Mouse (Mus musculus) brain, embryonic 14.5 days (tissue): ENCODE measurements at regions not wholly inside any gene's neighbourhood (a gene's known extent, or its start where the extent isn't known, plus 50 kb on each side); places are given as distances from the start of the nearest gene placed in this dataset.
A peak's percentile ranks its signal among the peaks of the same experiment; 100 is the strongest.

Source experiments
- DNase-seq: peaks from one replicate; pipeline ENCODE4 v3.0.0-alpha.2; 2011; ENCODE audit warnings: low read depth
- CTCF ChIP-seq: fragments of 200-500 bp; IDR thresholded peaks from 2 replicates; pipeline ENCODE4 v1.5.1; 2012; ENCODE audit warnings: inconsistent platforms, mild to moderate bottlenecking, moderate library complexity, borderline replicate concordance; ENCODE audit not compliant: insufficient read depth, insufficient read length; ENCODE audit errors: extremely low read depth
- POLR2A ChIP-seq: fragments of 200-500 bp; IDR thresholded peaks from 2 replicates; pipeline ENCODE4 v1.6.1; 2012; ENCODE audit warnings: mild to moderate bottlenecking, inconsistent platforms, borderline replicate concordance; ENCODE audit not compliant: poor library complexity, insufficient read depth, insufficient read length, severe bottlenecking; ENCODE audit errors: extremely low read depth

DNA sequence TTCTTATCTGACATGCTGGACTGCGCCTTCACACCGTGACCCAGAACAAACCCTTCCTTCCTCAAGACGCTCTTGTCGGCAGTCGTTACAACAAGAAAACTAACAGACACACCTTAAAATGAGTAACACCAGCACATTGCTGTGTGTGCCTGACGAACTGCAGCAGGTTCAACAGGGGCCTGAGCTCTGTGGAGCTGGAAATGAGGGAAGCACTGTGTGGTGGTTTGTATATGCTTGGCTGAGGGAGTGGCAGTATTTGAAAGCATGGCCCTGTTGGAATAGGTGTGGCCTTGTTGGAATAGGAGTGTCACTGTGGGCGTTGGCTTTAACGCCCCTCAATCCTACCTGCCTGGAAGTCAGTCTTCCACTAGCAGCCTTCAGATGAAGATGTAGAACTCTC is 203.9 kb upstream of the Dio3 start:
- no peak for TF ChIP-seq CTCF
- no peak for TF ChIP-seq POLR2A
- DNase-seq = no peak

DNA sequence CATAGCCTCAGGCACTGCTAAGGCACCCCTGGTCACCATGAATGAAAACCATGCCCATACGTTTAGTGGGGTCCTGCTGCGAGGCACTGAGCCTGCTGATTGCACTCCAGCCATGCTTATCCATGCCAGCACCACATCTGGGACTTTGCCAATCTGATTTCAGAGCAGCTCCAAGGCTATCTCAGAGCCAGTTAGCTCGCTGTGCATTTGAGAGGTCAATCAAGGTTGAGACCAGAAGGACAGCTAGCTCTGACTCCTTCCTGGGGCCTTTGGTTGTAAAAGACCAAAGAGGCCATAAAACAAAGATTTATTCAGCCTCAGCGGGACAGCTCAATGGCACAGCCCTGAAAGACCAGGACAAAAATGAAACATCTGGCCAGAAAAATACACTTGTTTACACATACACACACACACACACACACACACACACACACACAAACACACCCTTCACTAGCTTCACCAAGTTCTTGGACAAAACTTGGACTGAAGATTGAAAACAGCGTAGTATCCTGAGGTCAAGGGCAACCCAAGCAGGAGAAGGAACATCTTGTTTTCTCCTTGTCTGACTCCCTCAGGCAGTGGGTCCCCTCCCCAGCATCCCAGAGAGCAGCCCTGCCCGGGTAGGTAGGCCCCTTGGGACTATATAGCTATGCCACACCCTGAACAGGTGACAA is 201.5 kb upstream of the Dio3 start:
- TF ChIP-seq POLR2A (no peak), CTCF (no peak)
- DNase-seq = no peak

GRCm38 (mm10) chr12:110078081-110078505 is 200.8 kb upstream of the Dio3 start:
- no peak for TF ChIP-seq POLR2A
- TF ChIP-seq CTCF = no peak
- peak; percentile 9 for DNase-seq

GRCm38 (mm10) chr12:110081831-110082615 is 196.8 kb upstream of the Dio3 start:
- TF ChIP-seq POLR2A (no peak), CTCF (no peak)
- DNase-seq = no peak

- TF ChIP-seq POLR2A = no peak
- no peak for TF ChIP-seq CTCF
- no peak for DNase-seq
These were observed 195.9 kb upstream of the Dio3 start for GRCm38 (mm10) chr12:110082921-110083320.

- DNase-seq = no peak
- TF ChIP-seq CTCF (no peak), POLR2A (no peak)
These were observed 195.4 kb upstream of the Dio3 start for GRCm38 (mm10) chr12:110083471-110083870.

DNA sequence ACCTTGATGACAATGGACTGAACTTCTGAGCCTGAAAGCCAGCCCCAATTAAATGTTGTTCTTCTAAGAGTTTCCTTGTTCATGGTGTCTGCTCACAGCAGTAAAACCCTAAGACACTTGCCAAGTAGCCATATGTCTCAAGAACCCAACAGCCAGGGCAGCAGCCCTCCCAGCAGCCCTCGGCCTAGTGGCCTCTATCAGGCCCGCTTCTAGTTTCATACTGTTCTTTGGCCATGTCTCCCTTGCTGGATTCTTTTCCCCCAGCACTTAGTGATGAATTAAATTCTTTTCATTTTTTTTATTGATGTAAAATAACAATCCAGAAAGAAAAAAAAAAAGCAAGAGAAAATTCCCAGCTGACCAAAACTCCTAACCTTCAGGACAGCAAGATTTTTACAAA is 191.9 kb upstream of the Dio3 start:
- DNase-seq = no peak
- no peak for TF ChIP-seq POLR2A

DNA sequence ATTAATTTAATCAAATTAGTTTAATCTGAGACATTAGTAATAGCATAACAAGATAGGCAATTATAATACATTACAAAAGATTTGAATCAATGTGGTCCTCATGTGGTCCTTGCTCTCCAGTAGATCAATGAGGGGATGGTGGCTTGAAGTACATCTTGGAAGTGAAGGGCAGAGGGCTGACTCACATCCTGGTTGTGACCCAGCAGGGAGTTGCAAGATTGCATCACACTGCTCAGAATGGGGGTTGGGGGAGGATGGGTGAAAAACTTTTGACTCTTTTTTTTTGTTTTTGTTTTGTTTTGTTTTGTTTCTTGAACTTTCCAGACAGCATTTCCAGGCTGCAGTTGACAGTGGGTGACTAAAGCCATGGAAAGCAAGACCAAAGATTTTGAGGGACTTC is 191.1 kb upstream of the Dio3 start:
- no peak for TF ChIP-seq POLR2A
- no peak for DNase-seq

DNA sequence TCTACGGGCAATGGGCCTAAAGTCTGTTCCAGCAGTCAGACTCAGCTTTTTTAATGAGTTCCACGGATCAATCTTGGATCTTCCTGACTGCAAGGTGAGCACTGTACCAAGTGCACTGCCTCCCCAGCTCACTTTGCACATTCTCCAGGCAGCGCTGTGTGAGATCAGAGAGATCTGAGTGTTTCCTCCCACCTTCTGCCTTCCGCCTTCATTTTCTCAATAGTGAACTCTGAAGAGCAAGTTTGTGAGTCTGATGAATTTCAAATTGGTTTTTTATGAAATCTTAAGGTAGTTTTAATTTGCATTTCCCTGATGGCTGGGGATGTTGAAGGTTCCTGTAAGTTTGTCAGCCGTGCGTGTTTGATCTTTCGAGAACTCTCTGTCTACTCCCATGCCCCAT is 176.7 kb upstream of the Dio3 start:
- TF ChIP-seq CTCF (no peak), POLR2A (no peak)
- no peak for DNase-seq

DNA sequence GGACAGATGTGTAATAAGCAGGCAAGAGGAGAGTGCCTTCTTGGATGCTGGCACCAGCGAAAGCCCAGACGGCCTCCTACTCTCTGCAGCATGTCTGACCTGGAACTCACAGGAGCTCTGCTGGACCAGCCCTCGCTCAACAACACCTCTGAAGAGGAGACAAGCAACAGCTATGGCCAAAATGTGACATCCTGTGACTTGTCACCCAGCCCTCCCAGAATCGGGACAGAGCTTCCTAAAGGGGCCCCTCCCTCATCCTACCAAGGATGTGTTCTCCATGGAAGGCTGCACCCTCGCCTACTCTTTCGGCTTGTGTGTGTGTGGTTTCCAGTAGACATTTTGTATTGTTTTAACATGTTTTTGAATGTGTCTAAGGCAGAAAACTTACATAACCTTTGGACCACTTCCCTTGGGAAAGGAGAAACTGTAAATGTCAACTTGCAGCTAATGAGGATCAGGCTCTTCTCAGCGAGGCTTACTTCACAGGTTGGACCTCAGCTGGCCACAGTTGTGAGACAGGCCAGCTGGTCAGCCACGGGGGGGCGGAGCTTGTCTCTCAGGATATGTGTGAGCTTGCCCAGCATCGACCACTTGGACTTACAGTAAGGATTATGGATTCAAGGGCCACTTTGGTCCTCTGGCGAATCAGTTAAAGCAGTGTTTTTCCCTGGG is 166.7 kb upstream of the Dio3 start:
- DNase-seq = peak; percentile 18
- TF ChIP-seq CTCF = no peak
- no peak for TF ChIP-seq POLR2A

- no peak for DNase-seq
- TF ChIP-seq POLR2A (no peak), CTCF (no peak)
These were observed 166.2 kb upstream of the Dio3 start for GRCm38 (mm10) chr12:110112723-110113105.

DNA sequence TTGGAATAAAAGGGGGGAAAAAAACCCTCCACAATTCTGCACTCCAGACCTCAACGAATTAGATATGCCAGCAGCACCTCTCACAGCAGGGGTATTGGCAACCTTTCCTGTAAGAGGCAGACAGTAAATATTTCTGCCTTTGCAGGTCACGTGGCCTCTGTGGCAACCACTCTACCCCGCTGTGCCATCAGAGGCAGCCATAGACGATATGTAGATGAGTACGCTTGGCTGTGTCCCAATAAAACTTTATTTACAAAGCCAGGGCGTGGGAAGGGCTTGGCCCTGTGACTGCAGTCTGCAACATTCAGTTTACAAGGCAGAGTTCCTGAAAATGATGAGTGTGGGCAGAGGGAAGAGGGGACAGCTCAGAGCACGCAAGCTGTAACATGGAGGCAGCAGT is 158.7 kb upstream of the Dio3 start:
- peak; percentile 62 for DNase-seq
- TF ChIP-seq POLR2A (no peak), CTCF (no peak)

DNA sequence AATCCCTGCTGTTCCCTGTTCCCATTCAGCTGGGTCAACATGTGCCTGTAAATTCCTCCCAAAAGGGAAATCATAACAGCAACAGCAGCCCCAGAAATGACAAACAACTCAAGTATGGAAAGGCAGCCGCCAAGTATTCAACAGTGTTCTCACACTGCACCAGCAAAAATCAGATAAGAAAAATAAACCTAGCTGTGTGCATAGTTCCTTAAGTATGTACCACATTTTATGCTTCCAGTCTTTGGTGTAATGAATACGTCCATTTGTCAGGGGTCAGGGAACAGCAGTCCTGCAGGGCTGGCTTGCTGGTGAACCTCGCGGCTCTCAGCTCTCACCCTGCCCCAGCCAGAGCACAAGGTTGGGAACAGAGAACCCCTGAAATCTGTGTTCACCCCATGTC is 155.9 kb upstream of the Dio3 start:
- TF ChIP-seq POLR2A (no peak), CTCF (no peak)
- DNase-seq = no peak
